Mouse (Mus musculus): Measurements from ENCODE around the gene 2310022A10Rik.

2310022A10Rik gene

GRCm38 (mm10) chr7:27552931-27553513 is at the start of gene 2310022A10Rik, which contains the start of gene Pld3:
Gene 2310022A10Rik, plus strand, starts transcription at chr7:27553233.
Gene Pld3, minus strand, starts transcription at chr7:27553218.
- DNase-seq (ENCODE audit: low read depth, low spot score) = peak; percentile 98

- no peak for DNase-seq (ENCODE audit: low read depth, low spot score)
Measured at GRCm38 (mm10) chr7:27506765-27507370, 46.2 kb upstream of the 2310022A10Rik start.

DNA sequence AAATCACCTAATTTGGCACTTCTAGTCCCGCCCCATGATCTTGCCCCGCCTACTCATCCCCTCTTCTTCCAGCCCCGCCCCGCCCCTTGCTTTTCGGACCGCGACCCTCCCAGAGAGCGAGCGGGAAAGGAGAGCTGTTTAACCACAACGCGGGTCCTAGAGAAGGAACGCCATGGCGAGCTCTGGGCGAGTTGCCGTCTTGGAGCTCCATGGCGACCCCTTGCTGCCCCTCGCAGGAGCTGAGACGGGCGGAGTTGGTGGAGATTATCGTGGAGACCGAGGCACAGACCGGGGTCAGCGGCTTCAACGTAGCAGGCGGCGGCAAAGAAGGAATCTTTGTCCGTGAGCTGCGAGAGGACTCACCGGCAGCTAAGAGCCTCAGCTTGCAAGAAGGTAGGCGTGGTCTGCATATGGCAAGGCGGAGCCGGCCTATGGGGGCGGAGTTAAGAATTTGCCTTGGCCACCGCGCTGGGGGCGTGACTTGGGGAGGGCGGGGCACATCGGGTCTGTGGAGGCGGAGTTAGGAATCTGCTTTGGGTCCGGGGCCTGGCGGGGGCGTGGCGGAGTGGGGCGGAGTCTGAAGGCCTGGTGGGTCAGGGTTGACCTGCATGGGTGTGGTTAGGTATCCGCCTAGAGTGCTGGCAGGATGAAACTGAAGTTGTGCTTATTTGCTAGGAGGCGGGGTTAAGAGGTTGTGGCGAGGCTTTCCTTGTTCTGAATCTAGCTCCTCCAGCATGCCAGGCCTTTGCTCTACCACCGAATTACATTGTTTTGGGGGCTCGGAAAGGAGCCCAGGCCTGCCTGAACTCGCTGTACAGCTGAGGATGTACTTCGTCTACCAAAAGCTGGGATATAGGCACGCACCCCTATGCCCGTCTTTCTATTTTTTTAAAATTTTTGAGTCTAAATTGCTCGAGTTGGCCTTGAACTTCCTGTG is 45.1 kb upstream of the 2310022A10Rik start:
- peak; percentile 82 for DNase-seq (ENCODE audit: low read depth, low spot score)

DNA sequence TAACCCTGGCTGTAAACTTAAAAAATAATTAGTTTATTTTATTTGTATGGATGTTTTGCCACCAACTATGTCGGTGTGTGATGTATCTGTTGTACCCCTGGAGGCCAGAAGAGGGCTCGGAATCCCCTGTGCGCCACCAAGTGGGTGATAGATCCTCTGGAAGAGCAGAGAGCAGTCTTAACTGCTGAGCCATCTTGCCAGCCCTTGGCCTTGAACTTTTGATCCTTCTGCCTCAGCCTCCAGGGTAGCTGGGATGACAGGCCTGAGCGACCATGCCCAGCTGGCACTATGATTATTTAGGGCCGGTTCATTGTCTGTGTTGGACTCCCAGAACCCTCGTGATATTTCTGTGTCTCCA is 44.4 kb upstream of the 2310022A10Rik start:
- no peak for DNase-seq (ENCODE audit: low read depth, low spot score)

DNA sequence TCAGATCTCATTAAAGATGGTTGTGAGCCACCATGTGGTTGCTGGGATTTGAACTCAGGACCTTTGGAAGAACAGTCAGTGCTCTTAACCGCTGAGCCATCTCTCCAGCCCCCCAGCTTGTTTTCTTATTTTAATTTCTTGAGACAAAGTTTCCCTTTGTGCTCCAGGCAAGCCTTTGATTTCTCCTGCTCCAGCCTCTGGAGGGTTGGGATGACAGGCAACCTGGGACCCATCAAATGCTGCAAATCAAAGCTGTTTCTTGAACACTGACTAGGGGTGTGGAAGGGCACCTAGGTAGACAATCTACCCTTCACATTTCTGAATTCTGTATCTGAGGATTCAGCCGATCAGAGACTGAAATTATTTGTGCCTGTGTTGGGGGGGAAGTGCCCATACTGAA is 42.2 kb upstream of the 2310022A10Rik start:
- no peak for DNase-seq (ENCODE audit: low read depth, low spot score)

DNA sequence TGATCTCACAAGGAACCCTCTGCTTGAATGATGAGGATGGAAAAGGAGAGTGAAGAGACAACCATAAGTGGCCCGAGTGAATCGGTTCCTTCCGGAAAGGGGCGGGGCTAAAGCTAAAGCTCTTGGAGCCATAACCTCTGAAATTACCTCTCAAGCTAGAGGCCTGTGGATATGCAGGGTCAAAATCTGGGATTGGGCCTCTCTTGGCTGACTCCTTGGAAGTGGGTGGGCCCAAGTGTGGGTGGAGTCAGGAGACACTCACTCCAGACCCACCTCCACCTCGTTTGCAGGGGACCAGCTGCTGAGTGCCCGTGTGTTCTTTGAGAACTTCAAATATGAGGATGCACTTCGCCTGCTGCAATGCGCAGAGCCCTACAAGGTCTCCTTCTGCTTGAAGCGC is 38.1 kb upstream of the 2310022A10Rik start:
- no peak for DNase-seq (ENCODE audit: low read depth, low spot score)

- no peak for DNase-seq (ENCODE audit: low read depth, low spot score)
Measured at GRCm38 (mm10) chr7:27518314-27518713, 34.7 kb upstream of the 2310022A10Rik start.

- DNase-seq (ENCODE audit: low read depth, low spot score) = no peak
Measured at GRCm38 (mm10) chr7:27520104-27520503, 32.9 kb upstream of the 2310022A10Rik start.

- DNase-seq (ENCODE audit: low read depth, low spot score) = no peak
Measured at GRCm38 (mm10) chr7:27520599-27520998, 32.4 kb upstream of the 2310022A10Rik start.

GRCm38 (mm10) chr7:27522967-27523366 is 30.1 kb upstream of the 2310022A10Rik start, which contains the start of gene Hipk4:
Gene Hipk4, plus strand, starts transcription at chr7:27523267.
- no peak for DNase-seq (ENCODE audit: low read depth, low spot score)

- DNase-seq (ENCODE audit: low read depth, low spot score) = no peak
Measured at GRCm38 (mm10) chr7:27523805-27524204, 29.2 kb upstream of the 2310022A10Rik start.

GRCm38 (mm10) chr7:27526039-27526827 is 26.8 kb upstream of the 2310022A10Rik start:
- peak; percentile 65 for DNase-seq (ENCODE audit: low read depth, low spot score)

DNA sequence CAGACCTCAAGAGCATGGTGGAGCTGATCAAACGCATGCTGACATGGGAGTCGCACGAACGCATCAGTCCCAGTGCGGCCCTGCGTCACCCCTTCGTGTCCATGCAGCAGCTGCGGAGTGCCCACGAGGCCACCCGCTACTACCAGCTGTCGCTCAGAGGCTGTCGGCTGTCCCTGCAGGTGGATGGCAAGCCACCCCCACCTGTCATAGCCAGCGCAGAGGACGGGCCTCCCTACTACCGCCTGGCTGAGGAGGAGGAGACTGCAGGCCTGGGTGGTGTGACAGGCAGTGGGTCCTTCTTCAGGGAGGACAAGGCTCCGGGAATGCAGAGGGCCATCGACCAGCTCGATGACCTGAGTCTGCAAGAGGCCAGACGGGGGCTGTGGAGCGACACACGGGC is 24.0 kb upstream of the 2310022A10Rik start:
- no peak for DNase-seq (ENCODE audit: low read depth, low spot score)

DNA sequence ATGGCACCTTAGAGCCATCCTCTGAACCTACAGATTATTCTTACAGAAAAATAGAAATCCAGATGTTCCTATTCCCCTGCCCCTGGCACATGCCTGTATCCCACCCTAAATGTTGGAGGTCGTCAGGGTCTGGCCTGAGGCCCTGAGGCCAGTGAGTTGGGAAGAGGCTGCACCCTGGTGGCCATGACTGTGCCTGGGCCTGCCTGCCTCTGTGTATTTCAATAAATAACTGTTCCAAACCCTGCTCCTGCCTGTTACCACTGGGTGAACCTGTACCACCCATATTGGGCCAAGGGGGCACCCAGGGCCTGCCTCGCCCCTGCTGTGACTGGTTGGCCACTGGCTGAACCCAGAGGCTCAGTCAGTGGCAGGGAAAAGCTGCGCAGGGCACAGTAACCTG is 22.1 kb upstream of the 2310022A10Rik start:
- DNase-seq (ENCODE audit: low read depth, low spot score) = no peak

- no peak for DNase-seq (ENCODE audit: low read depth, low spot score)
Measured at GRCm38 (mm10) chr7:27531707-27532106, 21.3 kb upstream of the 2310022A10Rik start.

- DNase-seq (ENCODE audit: low read depth, low spot score) = no peak
Measured at GRCm38 (mm10) chr7:27532480-27533050, 20.5 kb upstream of the 2310022A10Rik start.

GRCm38 (mm10) chr7:27535386-27535785 is 17.6 kb upstream of the 2310022A10Rik start:
- no peak for DNase-seq (ENCODE audit: low read depth, low spot score)

DNA sequence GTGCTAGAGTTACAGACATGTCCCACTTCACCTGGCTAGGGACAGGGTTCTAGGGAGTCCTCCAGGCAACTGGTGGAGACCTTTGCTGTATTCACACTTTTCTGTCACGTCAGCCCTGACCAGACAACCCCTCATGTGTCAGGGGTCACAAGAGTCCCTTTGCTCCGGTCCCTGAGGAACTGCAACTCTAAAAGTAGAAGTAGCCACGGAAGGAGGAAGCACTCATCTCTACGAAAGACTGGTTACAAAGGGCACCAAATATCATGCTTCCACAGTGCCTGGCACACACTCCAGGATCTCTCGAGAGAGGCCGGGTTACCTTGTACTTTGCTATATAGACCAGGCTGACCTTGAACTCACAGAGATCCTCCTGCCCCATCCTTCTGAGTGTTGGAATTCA is 16.4 kb upstream of the 2310022A10Rik start:
- no peak for DNase-seq (ENCODE audit: low read depth, low spot score)

GRCm38 (mm10) chr7:27537998-27538397 is 15.0 kb upstream of the 2310022A10Rik start:
- DNase-seq (ENCODE audit: low read depth, low spot score) = no peak

- no peak for DNase-seq (ENCODE audit: low read depth, low spot score)
Measured at GRCm38 (mm10) chr7:27538797-27539196, 14.2 kb upstream of the 2310022A10Rik start.

DNA sequence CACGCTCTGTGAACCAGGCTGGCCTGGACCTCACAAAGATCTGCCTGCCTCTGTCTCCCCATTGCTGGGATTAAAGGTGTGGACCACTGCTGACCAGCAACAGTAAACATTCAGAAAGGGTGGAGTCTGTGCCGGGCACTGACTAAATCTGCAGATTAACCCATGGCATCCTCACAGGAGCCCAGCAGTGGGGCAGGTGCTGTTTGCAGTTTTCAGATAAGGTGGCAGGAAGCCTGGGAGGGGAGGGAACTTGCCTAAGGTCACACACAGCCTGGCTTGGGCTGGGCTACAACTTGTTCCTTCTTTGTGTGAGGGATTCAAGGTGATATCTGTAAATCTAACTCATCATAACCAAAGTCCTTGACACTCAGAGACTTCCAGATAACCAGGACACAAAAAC is 12.5 kb upstream of the 2310022A10Rik start:
- DNase-seq (ENCODE audit: low read depth, low spot score) = no peak

Data from telencephalon, adult 2 months (tissue).